Mouse (Mus musculus): Measurements from ENCODE around the gene Il12b.
A peak's percentile ranks its signal among the peaks of the same experiment; 100 is the strongest.
"Not testable (repeated sequence)": the region's sequence is repeated elsewhere in the genome, so short reads cannot be mapped to it uniquely, and the experiment has no call there.

The Il12b gene

GRCm38 (mm10) chr11:44410413-44410812, 10.6 kb downstream of the Il12b start:
- no peak for DNase-seq (ENCODE audit: low read depth, low spot score)

GRCm38 (mm10) chr11:44412276-44412675, 12.4 kb downstream of the Il12b start:
- DNase-seq (ENCODE audit: low read depth, low spot score): no peak

DNA sequence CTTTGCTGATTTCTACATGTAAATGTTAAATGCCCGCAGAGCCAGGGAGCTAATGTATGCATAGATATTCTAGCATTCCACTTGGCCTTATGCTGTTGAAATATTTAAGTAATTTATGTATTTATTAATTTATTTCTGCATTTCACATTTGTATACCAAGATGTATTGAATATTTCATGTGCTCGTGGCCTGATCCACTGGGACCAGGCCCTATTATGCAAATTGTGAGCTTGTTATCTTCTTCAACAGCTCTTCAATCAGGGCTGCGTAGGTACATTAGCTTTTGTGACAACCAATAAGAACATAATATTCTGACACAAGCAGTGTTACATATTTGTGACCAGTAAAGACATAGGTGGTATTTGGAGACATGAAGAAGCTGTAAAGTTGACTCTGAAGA, 13.5 kb downstream of the Il12b start:
- DNase-seq (ENCODE audit: low read depth, low spot score): no peak

DNA sequence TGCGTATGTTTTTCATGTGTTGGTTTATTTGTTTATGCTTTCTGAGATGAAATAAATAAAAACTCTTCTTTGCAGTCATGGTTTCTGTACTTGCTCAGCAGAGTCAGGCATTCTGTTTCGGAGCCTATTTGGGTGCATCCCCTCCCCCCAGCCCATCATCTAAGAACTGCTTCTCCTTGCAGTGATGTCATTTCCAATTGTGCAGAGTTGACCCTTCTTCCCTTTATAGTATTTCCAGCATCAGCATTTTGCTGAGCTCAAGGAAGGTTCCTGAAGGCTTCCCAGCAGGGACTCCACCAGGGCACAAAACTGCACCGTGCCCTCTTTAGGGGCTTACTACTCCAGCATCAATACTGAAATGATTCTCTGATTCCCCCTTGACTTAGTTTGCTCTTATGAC, 14.7 kb downstream of the Il12b start:
- DNase-seq (ENCODE audit: low read depth, low spot score): no peak

DNA sequence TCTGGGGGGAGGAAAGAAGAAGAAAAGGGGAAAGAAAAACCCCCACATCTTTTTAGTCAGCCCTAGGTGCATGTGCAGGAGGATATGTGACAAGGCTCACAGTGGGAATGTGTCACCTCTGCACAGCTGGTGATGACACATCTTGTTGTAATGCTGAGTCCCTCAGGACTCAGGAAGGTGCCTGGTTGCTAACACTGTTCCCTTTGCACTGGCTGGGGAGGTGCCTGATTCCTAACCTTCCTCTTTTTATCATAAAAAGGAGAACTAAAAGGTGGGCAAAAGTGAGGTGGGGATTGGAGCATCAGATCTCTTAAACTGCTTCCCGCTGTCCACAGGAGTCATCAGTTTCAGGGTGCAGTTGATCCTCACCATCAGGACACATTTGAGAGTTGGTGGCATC, 17.5 kb downstream of the Il12b start:
- peak; percentile 24 for DNase-seq (ENCODE audit: low read depth, low spot score)

- no peak for DNase-seq (ENCODE audit: low read depth, low spot score)
Measured at GRCm38 (mm10) chr11:44422337-44423111, 22.7 kb downstream of the Il12b start.

GRCm38 (mm10) chr11:44423261-44423660, 23.4 kb downstream of the Il12b start:
- DNase-seq (ENCODE audit: low read depth, low spot score): no peak

DNA sequence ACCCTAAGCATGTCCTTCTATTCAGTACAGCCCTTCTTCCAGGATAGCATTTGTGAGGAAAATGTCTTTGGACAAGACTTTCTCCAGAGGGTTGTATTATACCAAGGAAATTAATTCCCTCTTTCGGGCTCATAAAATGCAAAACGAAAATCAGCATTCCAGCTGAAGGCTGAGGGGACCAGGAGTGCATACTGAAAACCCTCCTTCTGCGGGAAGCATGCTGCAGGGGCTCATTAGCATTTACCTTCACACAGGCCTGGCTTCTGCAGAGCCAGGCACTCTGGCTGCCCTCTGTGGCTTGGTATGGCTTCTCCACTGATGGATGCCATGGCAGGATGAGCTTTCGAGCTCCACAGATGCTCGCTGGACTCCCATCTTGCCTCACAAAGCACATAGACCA, 24.1 kb downstream of the Il12b start:
- DNase-seq (ENCODE audit: low read depth, low spot score): no peak

GRCm38 (mm10) chr11:44425006-44425405, 25.1 kb downstream of the Il12b start:
- no peak for DNase-seq (ENCODE audit: low read depth, low spot score)

DNA sequence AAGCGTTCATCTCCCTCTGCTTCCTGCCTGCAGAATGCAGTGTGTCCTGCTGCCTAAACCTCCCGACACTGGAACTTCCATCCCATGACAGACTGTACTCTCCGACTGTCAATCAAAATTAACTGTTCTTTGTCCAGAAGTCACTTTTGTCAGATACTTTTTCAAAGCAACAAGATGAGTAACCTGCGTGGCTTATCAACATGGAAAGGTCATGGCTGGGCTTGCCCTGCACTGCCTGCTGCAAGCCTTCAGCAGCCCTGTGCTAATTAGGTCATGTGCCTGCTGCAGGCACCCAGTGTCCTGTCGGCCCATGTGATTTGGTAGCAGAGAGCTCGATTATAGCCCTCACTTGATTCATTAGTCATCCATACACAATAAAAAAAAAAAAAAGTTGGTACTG, 25.8 kb downstream of the Il12b start:
- no peak for DNase-seq (ENCODE audit: low read depth, low spot score)

- DNase-seq (ENCODE audit: low read depth, low spot score): no peak
Measured at GRCm38 (mm10) chr11:44427951-44428350, 28.1 kb downstream of the Il12b start.

- no peak for DNase-seq (ENCODE audit: low read depth, low spot score)
Measured at GRCm38 (mm10) chr11:44430036-44430435, 30.2 kb downstream of the Il12b start.

DNA sequence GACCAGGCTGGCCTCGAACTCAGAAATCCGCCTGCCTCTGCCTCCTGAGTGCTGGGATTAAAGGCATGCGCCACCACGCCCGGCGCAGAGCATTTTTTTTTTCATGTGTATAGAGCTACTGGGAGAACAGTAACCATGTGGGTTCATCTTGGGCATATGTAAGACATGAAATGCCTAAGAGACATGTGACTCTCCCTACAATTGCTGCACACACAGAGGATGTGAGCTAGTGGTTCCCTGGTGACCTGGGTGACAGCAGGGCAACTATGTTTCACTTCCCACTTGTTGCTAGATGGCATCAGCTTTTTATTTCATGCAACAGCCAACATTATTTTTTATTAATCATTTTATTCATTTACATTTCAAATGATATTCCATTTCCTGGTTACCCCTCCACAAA, 37.9 kb downstream of the Il12b start:
- DNase-seq (ENCODE audit: low read depth, low spot score): no peak

DNA sequence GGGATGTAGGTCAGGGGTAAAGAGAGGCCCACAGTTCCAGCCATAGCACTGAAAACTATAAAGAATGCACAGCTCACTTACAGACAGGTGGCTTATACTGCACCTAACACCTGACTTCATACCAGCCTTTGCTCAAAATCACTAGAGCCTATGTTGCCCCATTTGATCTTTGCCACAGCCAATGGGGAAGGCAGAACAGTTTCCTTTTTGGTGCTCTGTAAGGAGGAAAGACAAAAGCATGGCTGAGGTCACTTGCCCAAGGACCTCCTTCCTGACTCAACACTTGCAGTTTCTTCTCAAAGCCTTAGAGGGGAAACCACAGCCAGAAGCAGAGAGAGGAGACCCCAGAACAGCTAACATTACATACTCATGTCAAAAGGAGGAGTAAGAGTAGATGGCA, 51.2 kb downstream of the Il12b start:
- no peak for DNase-seq (ENCODE audit: low read depth, low spot score)

DNA sequence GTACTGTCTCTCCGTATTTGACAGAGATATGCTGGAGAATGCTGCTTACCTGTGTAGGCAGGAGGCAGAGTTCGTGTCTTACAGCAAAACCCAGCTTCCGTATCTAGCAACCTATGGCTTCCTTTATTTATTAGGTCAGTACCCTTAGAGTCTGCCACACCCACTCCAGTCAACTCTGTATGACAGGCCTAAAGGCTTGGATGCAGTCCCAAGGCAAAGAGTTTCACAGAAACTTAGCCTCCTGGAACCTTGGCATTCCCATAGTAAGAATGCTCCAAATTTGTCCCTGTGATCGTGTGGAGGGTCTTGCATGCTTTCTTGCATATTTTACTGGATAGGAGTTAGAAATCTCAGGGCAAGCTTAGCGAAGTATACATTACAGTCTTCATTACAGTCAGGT, 52.2 kb downstream of the Il12b start:
- not testable (repeated sequence) for DNase-seq (ENCODE audit: low read depth, low spot score)

GRCm38 (mm10) chr11:44453423-44453822, 53.6 kb downstream of the Il12b start:
- DNase-seq (ENCODE audit: low read depth, low spot score): peak; percentile 70

DNA sequence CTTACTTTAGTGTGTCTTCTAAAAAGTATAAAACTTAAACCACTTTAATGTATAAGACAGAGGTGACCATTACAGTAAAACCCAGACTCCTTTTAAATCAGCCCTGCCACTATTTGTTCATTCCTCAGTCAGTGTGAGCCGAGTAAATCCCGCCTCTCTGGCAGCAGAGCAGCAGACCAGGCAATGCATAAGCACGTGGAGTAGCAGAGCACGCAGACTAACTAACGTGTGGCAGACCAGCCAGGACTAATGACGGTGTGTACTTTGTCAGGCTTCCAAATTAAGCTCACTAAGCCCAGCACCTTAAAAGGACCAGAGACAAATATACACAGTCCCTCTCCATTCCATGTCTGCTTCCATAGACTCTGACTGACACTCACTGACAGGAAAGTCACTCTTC, 61.6 kb downstream of the Il12b start:
- DNase-seq (ENCODE audit: low read depth, low spot score): no peak
